ENCODE assay signal across 7 mouse cellular contexts in the genomic region with DNA sequence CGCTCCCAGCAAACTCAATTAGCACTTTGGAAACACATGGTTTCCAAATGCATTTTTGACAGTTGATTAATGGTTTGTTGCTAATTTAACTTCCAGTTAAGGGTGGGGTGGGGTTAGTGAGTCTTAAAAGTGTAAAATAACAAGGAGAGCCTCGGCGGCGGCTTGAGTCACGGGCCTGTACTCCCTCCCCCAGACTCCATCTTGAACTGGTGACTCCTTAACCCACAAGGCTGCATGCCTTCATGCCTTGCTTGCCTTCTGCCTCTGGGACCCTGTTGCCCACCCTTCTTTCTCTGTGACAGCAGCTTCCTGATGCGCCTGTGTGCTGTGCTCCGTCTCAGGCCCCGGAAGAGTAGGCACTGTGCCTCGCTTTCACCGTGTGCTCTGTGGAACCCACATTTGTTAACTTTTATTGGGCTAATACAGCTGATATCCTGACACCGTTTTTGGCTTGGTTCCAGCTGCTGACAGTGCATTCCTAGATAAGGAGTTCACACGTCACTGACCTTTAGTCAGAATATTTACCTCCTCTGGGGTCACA. TPM values are rescaled to one million over a fixed set of nuclear protein-coding genes. Genes with fewer than 3 reads are reported as not detected.
A peak's percentile ranks its signal among the peaks of the same experiment; 100 is the strongest.
DNase-seq lines count a peak whose midpoint lies in the region; ATAC-seq and TF ChIP-seq lines count a peak whose summit lies in the region.

No protein-coding gene starts in this region.

- H3K4me1 ChIP-seq in ES-E14 (ENCODE audit: control insufficient read depth in 2 of 2, insufficient read depth in 2 of 2, low read length in 2 of 2, poor library complexity in 1 of 2): peaks cover 5 to 8% of the 10 kb centered on the region in 2 experiments; a peak in 2 of 4 replicates
- peaks cover 82% of the 10 kb centered on the region for H3K4me1 ChIP-seq in forebrain, embryonic 12.5 days
- H3K4me1 ChIP-seq in liver, embryonic 15.5 days (replicated peaks): peaks cover 92% of the 10 kb centered on the region

- H3K9me3 ChIP-seq in ES-E14 (ENCODE audit: control insufficient read depth, insufficient read depth, low read depth, low read length): no peaks in the 10 kb centered on the region
- H3K9me3 ChIP-seq in forebrain, embryonic 12.5 days: no peaks in the 10 kb centered on the region
- no peaks in the 10 kb centered on the region for H3K9me3 ChIP-seq in liver, embryonic 15.5 days (replicated peaks)

- ATAC-seq in forebrain, embryonic 12.5 days (ENCODE audit: low FRiP score): no peak
- ATAC-seq in liver, embryonic 15.5 days (ENCODE audit: insufficient read depth): peak; percentile 38

- H3K27ac ChIP-seq in ES-E14 (ENCODE audit: insufficient read depth, low read depth, low read length, poor library complexity, severe bottlenecking): no peak overlapping the region
- H3K27ac ChIP-seq in forebrain, embryonic 12.5 days: peak overlapping the region; percentile 54; the same call in 1 of the 2 replicates
- peak overlapping the region; percentile 69 for H3K27ac ChIP-seq in liver, embryonic 15.5 days (replicated peaks)

- H3K9ac ChIP-seq in ES-E14 (ENCODE audit: insufficient read depth, low read depth, low read length, poor library complexity, severe bottlenecking): no peak overlapping the region; the same call in 1 of the 2 replicates
- no peak overlapping the region for H3K9ac ChIP-seq in forebrain, embryonic 12.5 days
- 0 out of 2 replicates have a peak overlapping the region, but pooled peaks have one; percentile 1 for H3K9ac ChIP-seq in liver, embryonic 15.5 days

- DNase-seq in 416B (ENCODE audit: low read depth): peak; percentile 87
- no peak for DNase-seq in ES-E14 (ENCODE audit: low read depth, low spot score)
- DNase-seq in cerebellum, postnatal 14 days: no peak
- no peak for DNase-seq in right cerebral cortex, postnatal 10 days (ENCODE audit: low spot score in 2 of 2)
- no peak for DNase-seq in right cerebral cortex, adult 2 months (ENCODE audit: low spot score in 2 of 2)

- no peaks in the 10 kb centered on the region for H3K27me3 ChIP-seq in forebrain, embryonic 12.5 days
- no peaks in the 10 kb centered on the region for H3K27me3 ChIP-seq in liver, embryonic 15.5 days

- in situ Hi-C loops in ES-E14 (cut with MboI; ENCODE audit: low sequenced_read_pairs in 2 of 2, unreplicated experiment in 2 of 2): no loop called here

- 58% methylated on average over 12 of the region's 12 CpGs for WGBS in forebrain, embryonic 12.5 days
- WGBS in liver, embryonic 15.5 days (ENCODE audit: insufficient replicate concordance): 21% methylated on average over 12 of the region's 12 CpGs

- no peaks in the 10 kb centered on the region; the same call in 1 of the 2 replicates for H3K36me3 ChIP-seq in ES-E14 (ENCODE audit: control insufficient read depth, insufficient read depth, low read length, poor library complexity, severe bottlenecking)
- H3K36me3 ChIP-seq in forebrain, embryonic 12.5 days (replicated peaks): no peaks in the 10 kb centered on the region; the same call in 1 of the 2 replicates
- 0 out of 2 replicates have a peak, but pooled peaks cover 2% of the 10 kb centered on the region for H3K36me3 ChIP-seq in liver, embryonic 15.5 days (replicated peaks)

- no peak overlapping the region for H3K4me2 ChIP-seq in forebrain, embryonic 12.5 days
- H3K4me2 ChIP-seq in liver, embryonic 15.5 days: peak overlapping the region; percentile 34

- peak overlapping the region in 1 of 2 experiments; percentile 26; a peak in 1 of 4 replicates for H3K4me3 ChIP-seq in ES-E14 (ENCODE audit: insufficient read depth in 1 of 2, low read depth in 1 of 2, low read length in 2 of 2, poor library complexity in 1 of 2, severe bottlenecking in 1 of 2)
- no peak overlapping the region for H3K4me3 ChIP-seq in forebrain, embryonic 12.5 days (replicated peaks)
- H3K4me3 ChIP-seq in liver, embryonic 15.5 days (replicated peaks): no peak overlapping the region

TF ChIP-seq in ES-E14, 5 proteins besides CTCF, POLR2A, EP300 and RAD21:
- no peak for TF ChIP-seq CHD2 (IDR thresholded peaks at IDR 0.05; ENCODE audit: low read depth, low read length)
- no peak for TF ChIP-seq ZNF384 (IDR thresholded peaks at IDR 0.05; ENCODE audit: low read depth, low read length)
- TF ChIP-seq ZC3H11A (IDR thresholded peaks at IDR 0.05; ENCODE audit: borderline replicate concordance, low read depth, low read length): no peak
- TF ChIP-seq MAFK (IDR thresholded peaks at IDR 0.05; ENCODE audit: insufficient read depth, low read depth, low read length): peak; percentile 26; the same call in 1 of the 2 replicates
- no peak for TF ChIP-seq HCFC1 (IDR thresholded peaks at IDR 0.05; ENCODE audit: borderline replicate concordance, insufficient read depth, low read length)

RNA-seq across cellular contexts. Expression of a gene that starts 40.6 kb away (rescaled TPM):
- total RNA-seq in ES-E14 (2012; rRNA removed): 58.9 and 61.9 TPM in 2 replicates
- 12.1 and 15.3 TPM in 2 replicates for polyA plus RNA-seq in forebrain, embryonic 12.5 days (2016; fragmentation: Nextera tagmentation; extraction: Ambion mirVana)
- 11.4 TPM in 2 replicates for polyA plus RNA-seq in liver, embryonic 15.5 days (2015; fragmentation: Nextera tagmentation; extraction: Ambion mirVana)
